Mouse (Mus musculus): ENCODE data around the gene B3gnt2. TPM values are rescaled to one million over a fixed set of nuclear protein-coding genes. Genes with fewer than 3 reads are reported as not detected.

The B3gnt2 gene
- total and polyA plus RNA-seq, 3 experiments = 36.8 to 66.4 TPM; not detected in 1

DNA sequence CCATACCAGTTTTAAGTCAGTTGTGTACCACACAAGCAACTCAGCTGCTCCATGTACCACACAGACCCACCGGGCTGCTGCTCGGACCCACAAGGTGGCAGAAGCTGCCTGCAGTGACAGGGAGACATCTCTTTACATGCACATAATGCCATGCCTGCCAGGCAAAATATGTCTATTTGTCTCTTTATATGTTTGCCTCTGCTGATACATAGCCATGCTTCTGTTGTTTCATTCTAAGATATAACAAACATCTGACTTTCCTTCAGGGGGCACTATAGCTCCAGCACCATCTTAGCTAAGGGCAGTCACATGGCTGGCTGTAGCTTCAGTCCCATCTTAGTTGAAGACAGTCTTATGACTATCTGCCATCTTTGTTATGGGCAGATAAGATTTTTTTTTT is 150.2 kb downstream of the B3gnt2 start (continued):
- peak; percentile 38; the same call in 1 of the 2 replicates for TF ChIP-seq GATA1 (IDR thresholded peaks at IDR 0.05; ENCODE audit: low read depth, low read length)
- TF ChIP-seq ZNF384 (IDR thresholded peaks at IDR 0.05; ENCODE audit: low read depth, low read length) = peak; percentile 78
- TF ChIP-seq CTCF (IDR thresholded peaks at IDR 0.05 in 2 of 3, conservative IDR thresholded peaks at IDR 0.05 in 1 of 3; ENCODE audit: control insufficient read depth in 1 of 3, insufficient read depth in 1 of 3, low read depth in 2 of 3, low read length in 3 of 3, poor library complexity in 1 of 3, severe bottlenecking in 1 of 3) = peak in 2 of 3 experiments; percentile 29 to 68; a peak in 4 of 6 replicates
- no peak for TF ChIP-seq POLR2AphosphoS5 (IDR thresholded peaks at IDR 0.05; ENCODE audit: borderline replicate concordance, low read depth, low read length)
- TF ChIP-seq HCFC1 (IDR thresholded peaks at IDR 0.05; ENCODE audit: low read depth, low read length) = peak; percentile 94
- no peak for TF ChIP-seq MAZ (IDR thresholded peaks at IDR 0.05; ENCODE audit: low read depth, low read length)
- TF ChIP-seq NRF1 (IDR thresholded peaks at IDR 0.05; ENCODE audit: insufficient read depth, low read depth, low read length, poor library complexity, severe bottlenecking) = peak; percentile 51; the same call in 1 of the 2 replicates
- no peak for TF ChIP-seq POLR2A (IDR thresholded peaks at IDR 0.05; ENCODE audit: control insufficient read depth in 1 of 2, insufficient read depth in 1 of 2, low read depth in 1 of 2, low read length in 2 of 2, poor library complexity in 1 of 2)
- TF ChIP-seq EP300 (IDR thresholded peaks at IDR 0.05; ENCODE audit: low read depth in 1 of 2, low read length in 2 of 2) = no peak
- TF ChIP-seq KAT2A (conservative IDR thresholded peaks at IDR 0.05; ENCODE audit: low read depth, low read length) = peak; percentile 64; the same call in 1 of the 2 replicates

Other genes with a start within 250 kb of the B3gnt2 start
- 10.4 and 11.3 TPM in 2 replicates for gene Zrsr1, start 111.0 kb upstream of the B3gnt2 start, total RNA-seq (2012; rRNA removed)
- 10 to 100 TPM in 1 of 2 experiments, not detected in 1; 15.8 TPM for gene Zrsr1, start 111.0 kb upstream of the B3gnt2 start, polyA plus RNA-seq (2012; ENCODE audit: insufficient read depth in 1 of 2, insufficient read length in 2 of 2, low read depth in 1 of 2, low replicate concordance in 2 of 2, missing spikeins in 1 of 2)
- gene Gm28048, start 121.1 kb upstream of the B3gnt2 start, total RNA-seq (2012; rRNA removed) = 11.8 and 15.0 TPM in 2 replicates
- 1 to 10 TPM in 1 of 2 experiments, not detected in 1; 8.6 TPM for gene Gm28048, start 121.1 kb upstream of the B3gnt2 start, polyA plus RNA-seq (2012; ENCODE audit: insufficient read depth in 1 of 2, insufficient read length in 2 of 2, low read depth in 1 of 2, low replicate concordance in 2 of 2, missing spikeins in 1 of 2)
- 113 and 128 TPM in 2 replicates for gene Commd1, start 121.4 kb upstream of the B3gnt2 start, total RNA-seq (2012; rRNA removed)
- gene Commd1, start 121.4 kb upstream of the B3gnt2 start, polyA plus RNA-seq (2012; ENCODE audit: insufficient read depth in 1 of 2, insufficient read length in 2 of 2, low read depth in 1 of 2, low replicate concordance in 2 of 2, missing spikeins in 1 of 2) = 100 to 1,000 TPM in 1 of 2 experiments, not detected in 1; 102 TPM
- 552 and 588 TPM in 2 replicates for gene Cct4, start 129.6 kb upstream of the B3gnt2 start, total RNA-seq (2012; rRNA removed)
- 100 to 1,000 TPM; 387 to 567 TPM for gene Cct4, start 129.6 kb upstream of the B3gnt2 start, polyA plus RNA-seq (2012; ENCODE audit: insufficient read depth in 1 of 2, insufficient read length in 2 of 2, low read depth in 1 of 2, low replicate concordance in 2 of 2, missing spikeins in 1 of 2)
- gene Fam161a, start 146.6 kb upstream of the B3gnt2 start, total RNA-seq (2012; rRNA removed) = 0.27 and 0.65 TPM in 2 replicates
- 1 to 10 TPM in 1 of 2 experiments, not detected in 1; 1.0 TPM for gene Fam161a, start 146.6 kb upstream of the B3gnt2 start, polyA plus RNA-seq (2012; ENCODE audit: insufficient read depth in 1 of 2, insufficient read length in 2 of 2, low read depth in 1 of 2, low replicate concordance in 2 of 2, missing spikeins in 1 of 2)